Mouse (Mus musculus): Measurements from ENCODE around the gene Utp20.
A peak's percentile ranks its signal among the peaks of the same experiment; 100 is the strongest.

Gene Utp20

DNA sequence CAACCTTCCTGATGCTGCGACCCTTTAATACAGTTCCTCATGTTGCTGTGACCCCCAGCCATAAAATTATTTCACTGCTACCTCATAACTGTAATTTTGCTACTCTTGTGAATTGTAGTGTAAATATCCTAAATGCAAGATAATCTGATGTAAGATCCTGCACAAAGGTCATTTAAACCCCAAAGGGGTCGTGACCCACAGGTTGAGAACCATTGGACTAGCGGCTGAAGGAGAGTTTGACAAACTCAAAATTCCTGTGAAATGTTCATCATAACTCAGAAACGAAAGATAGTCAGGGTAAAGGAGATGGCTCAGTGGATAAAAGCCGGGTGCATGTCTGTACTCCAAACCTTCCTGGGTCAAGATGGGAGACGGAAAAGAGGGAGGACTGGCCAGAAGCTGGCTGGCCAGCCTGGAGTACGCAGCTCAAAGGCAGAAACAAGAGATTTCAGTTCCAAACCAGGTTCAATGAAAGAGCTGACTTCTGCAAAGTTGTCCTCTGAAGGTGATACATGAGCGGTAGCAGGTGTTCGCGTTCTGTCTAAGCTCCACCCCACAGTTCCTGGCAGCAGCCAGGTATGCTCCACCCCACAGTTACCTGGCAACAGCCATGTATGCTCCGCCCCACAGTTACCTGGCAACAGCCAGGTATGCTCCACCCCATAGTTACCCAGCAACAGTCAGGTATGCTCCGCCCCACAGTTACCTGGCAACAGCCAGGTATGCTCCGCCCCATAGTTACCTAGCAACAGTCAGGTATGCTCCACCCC, 109.4 kb downstream of the Utp20 start:
- DNase-seq (ENCODE audit: low spot score) = no peak

DNA sequence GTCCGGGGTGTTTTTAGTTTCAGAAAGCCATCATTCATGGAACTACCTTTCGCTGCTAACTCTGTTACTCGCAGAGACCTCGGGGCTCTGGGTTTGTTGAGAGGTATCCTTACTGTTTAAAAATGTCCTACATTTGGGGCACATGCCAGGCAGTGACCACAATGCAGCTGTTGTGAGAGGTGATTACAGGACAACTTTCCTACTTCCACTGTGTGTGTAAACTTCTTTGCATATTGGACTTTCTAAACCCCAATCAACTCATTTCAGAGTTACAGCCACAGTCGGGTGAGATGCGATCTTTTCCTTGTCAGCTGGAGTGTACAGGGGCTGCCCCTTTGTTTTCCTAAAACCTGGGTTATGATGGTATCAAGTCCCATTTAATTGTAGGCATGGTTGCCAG, 111.0 kb downstream of the Utp20 start:
- no peak for DNase-seq (ENCODE audit: low spot score)

DNA sequence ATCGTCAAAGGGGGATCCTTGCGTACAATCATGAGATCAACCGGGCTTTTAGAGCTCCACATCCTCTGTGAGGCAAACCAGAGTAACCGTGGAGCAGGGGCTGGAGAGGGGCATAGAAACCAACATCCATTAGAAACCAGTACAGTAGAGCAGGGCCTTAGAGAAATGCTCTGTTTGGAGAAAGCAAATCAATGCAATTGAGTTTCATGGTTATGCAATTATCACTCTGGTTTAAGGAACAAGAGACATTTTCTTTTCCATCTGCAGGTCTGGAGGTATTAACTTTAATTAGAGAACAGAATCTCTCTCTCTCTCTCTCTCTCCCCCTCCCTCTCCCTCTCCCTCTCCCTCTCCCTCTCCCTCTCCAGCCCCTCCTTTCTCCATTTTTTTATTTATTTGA, 111.9 kb downstream of the Utp20 start:
- DNase-seq (ENCODE audit: low spot score) = no peak

DNA sequence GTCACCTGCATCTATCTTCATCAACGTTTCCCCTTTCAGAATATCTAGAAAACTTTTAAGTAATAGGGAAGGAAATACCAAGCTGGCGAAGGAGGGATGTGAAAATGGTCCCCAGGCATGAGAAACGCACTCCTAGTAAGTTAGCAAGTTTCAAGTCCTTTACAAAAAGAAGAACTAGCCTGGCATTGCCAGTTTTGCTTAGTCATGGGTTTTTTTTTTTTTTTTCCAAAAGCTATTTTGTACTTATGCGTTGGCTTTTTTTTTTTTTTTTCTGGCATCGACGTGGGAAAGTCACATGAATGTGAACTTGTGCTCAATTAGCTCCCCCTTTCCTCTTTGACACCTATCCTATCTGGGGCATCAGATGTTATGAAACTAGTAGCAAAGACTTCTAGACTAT, 114.2 kb downstream of the Utp20 start:
- DNase-seq (ENCODE audit: low spot score) = no peak

DNA sequence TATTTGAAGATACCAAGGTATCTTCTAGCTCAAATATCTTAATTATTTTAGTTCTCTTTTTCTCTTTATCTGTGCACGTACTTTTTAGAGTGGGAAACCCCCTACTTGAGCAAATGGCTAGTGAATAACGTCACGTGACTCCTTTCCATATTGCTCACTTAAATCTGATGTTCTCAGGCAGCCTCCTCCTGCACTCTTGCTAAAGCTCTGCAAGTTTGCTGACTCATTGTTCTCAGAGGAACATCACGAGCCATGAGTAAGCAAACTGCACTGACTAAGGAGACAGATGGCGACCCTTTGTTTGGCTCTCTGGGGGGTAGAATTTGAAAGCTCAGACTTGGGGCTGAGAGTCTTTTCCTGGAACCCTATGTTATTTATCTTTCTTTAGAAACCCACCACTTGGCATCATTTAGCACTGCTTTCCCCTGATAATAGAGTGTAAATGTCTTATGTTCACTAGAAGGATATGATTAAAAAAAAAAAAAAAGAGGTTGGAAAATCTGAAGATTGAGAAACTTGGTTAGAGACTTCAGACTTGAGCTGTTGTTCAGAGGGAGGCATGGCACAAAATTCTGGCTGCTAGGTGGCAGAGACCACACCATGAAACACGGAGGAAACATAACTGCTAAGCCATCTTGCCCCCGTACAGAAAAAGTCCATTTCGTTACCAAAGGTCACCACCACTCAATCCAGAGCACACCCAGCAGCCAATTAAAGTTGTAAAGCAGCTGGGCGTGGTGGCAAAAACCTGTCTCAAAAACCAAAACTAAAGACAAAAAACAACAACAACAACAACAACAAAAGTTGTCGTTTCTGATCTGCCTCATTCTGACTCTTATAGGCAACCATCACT, 117.7 kb downstream of the Utp20 start:
- DNase-seq (ENCODE audit: low spot score) = peak; percentile 45

DNA sequence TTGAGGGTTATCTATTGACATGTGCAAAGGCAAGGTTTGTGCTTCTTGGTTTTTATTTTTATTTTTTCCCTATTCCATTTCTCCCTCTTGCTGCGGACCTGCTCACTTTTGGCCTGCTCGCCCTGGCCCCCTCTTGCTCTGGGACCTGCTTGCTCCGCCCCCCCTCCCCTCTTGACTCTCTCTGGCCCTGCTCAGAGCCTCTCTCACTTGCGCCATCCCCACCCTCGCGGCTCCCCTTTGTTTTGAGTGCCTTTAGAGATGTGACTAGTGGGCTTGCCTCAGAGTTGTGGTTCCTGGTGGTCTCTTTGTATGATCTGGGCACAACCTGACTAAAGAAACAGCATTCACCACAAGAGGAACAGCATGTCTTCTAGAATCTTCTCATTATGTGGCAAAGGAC, 125.7 kb downstream of the Utp20 start:
- DNase-seq (ENCODE audit: low spot score) = no peak
